Mouse (Mus musculus) G1E (cell line): ENCODE data around the gene Tnni1.

ENCODE experiments used
- CTCF ChIP-seq: IDR thresholded peaks from 2 replicates; pipeline ENCODE4 v1.5.1; 2012; ENCODE audit warnings: low read depth, low read length, inconsistent platforms, mixed read lengths
- GATA1 ChIP-seq: IDR thresholded peaks from 2 replicates; pipeline ENCODE4 v1.6.1; 2012; ENCODE audit warnings: borderline replicate concordance, low read length, inconsistent platforms, mixed read lengths
- POLR2AphosphoS5 ChIP-seq: IDR thresholded peaks from 2 replicates; pipeline ENCODE4 v1.6.1; 2012; ENCODE audit warnings: low read depth, low read length, inconsistent platforms; ENCODE audit not compliant: insufficient replicate concordance
- TAL1 ChIP-seq: conservative IDR thresholded peaks from 2 replicates; pipeline ENCODE4 v1.6.1; 2012; ENCODE audit warnings: low read depth, low read length, inconsistent platforms, mixed read lengths

GRCm38 (mm10) chr1:135764206-135764528 is 15.1 kb upstream of the Tnni1 start:
- TF ChIP-seq CTCF (no peak), POLR2AphosphoS5 (no peak), TAL1 (no peak), GATA1 (no peak)
